Mouse (Mus musculus) CD4-positive, CD25-positive, alpha-beta regulatory T cell, adult 2 months (primary cell): ENCODE data around the gene Ngp.
"Not testable (repeated sequence)": the region's sequence is repeated elsewhere in the genome, so short reads cannot be mapped to it uniquely, and the experiment has no call there.

Experiments used
- DNase-seq: peaks from one replicate; pipeline ENCODE4 v3.0.0-alpha.2; 2012; ENCODE audit warnings: low read depth, low spot score

Ngp gene

DNA sequence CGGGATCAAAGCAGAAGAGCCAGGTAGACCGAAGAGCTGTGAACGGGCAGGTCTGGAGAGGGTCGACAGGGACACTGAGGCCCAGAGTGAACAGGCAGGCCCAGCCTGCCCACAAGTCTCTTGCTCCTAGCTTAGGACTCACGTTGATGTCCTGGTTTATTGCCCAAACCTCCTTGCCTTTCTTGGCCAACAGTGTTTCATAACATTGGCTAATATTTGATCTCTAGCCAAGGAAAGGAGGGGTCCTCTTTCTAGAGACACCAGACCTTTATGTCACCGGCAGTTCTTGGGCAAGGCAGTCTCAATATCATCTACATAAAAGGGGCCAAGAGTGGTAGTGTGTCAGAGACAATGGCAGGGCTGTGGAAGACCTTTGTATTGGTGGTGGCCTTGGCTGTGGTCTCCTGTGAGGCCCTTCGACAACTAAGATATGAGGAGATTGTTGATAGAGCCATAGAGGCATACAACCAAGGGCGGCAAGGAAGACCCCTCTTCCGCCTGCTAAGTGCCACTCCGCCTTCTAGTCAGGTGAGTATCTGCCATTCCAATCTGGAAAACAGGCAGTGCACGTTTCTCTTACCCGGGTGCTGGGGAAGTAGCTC is at the start of gene Ngp:
TSS of gene Ngp (plus strand) at position 237 of the 602 bp plus-strand sequence.
- no peak for DNase-seq

- DNase-seq, result no peak
Measured at GRCm38 (mm10) chr9:110369860-110370259, 49.7 kb upstream of the Ngp start.

DNA sequence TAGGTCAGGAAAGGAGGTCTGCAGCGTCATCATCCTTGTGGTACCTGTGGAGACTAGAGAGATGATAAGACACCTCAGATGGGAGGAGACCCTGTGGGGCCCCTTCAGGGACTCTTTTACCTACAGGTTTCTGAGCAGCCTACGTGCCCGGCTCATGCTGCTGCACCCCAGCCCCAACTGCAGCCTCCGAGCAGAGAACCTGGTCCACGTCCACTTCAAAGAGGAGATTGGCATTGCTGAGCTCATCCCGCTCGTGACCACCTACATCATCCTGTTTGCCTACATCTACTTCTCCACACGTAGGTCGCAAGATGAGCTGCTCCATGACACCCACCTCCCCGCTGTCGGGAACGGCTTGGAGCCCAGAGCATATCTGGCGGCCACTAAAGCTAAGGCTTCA is 45.7 kb upstream of the Ngp start:
- no peak for DNase-seq

GRCm38 (mm10) chr9:110375668-110376067 is 43.9 kb upstream of the Ngp start:
- no peak for DNase-seq

- DNase-seq, result not testable (repeated sequence)
Measured at GRCm38 (mm10) chr9:110377655-110378054, 41.9 kb upstream of the Ngp start.

GRCm38 (mm10) chr9:110379361-110379760 is 40.2 kb upstream of the Ngp start:
- DNase-seq, result no peak

DNA sequence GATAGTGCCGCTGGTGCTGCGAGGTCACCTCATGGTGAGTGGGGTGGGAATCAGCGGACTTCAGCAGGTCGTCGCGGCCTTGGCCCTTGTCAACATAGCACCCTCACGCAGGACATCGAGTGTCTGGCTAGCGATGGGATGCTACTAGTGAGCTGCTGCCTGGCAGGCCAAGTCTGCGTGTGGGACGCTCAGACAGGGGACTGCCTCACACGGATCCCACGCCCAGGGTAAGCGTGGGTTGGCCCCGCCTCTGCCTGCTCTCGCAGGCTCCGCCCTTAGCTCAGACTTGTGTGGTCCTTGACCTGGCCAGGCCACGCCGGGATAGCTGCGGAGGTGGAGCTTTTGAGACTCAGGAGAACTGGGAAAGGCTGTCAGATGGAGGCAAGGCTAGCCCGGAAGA is 38.9 kb upstream of the Ngp start:
- no peak for DNase-seq

- DNase-seq, result no peak
Measured at GRCm38 (mm10) chr9:110381292-110381691, 38.3 kb upstream of the Ngp start.

- no peak for DNase-seq
Measured at GRCm38 (mm10) chr9:110384369-110384929, 35.1 kb upstream of the Ngp start.

- no peak for DNase-seq
Measured at GRCm38 (mm10) chr9:110388011-110388410, 31.5 kb upstream of the Ngp start.

- DNase-seq, result no peak
Measured at GRCm38 (mm10) chr9:110390843-110391242, 28.7 kb upstream of the Ngp start.

GRCm38 (mm10) chr9:110393295-110393694 is 26.3 kb upstream of the Ngp start:
- DNase-seq, result no peak

- DNase-seq, result no peak
Measured at GRCm38 (mm10) chr9:110400650-110401049, 18.9 kb upstream of the Ngp start.

DNA sequence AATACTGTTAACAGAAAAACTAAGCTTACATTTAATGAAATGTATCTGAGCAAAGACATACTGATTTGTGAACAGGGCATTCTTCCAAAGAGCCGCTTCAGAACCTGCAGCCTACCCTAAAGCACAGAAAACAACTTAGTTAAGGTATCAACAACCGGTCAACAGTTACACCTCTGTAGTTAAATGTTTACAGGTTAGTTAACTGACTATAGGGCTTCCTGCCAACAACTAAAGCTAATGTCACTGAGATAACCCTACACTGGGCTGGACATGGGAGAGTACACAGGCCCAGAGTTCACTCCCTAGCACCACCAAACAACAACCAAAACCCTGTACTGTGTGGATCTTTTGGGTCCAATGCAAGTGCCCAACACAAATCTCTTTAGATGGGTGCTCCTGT is 16.8 kb upstream of the Ngp start:
- DNase-seq, result no peak

DNA sequence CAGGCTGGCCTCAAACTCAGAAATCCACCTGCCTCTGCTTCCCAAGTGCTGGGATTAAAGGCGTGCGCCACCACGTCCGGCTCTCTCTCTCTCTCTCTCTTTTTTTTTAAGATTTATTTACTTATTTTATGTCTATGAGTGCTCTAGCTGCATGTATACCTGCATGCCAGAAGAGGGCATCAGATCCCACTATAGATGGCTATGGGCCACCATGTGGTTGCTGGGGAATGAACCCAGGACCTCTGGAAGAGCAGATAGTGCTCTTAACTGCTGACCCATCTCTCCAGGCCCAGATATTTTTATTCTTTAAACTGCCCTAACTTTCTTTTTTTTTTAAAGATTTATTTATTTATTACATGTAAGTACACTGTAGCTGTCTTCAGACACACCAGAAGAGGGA is 16.3 kb upstream of the Ngp start:
- DNase-seq, result not testable (repeated sequence)

GRCm38 (mm10) chr9:110407311-110408098 is 12.0 kb upstream of the Ngp start:
- peak; percentile 56 for DNase-seq

DNA sequence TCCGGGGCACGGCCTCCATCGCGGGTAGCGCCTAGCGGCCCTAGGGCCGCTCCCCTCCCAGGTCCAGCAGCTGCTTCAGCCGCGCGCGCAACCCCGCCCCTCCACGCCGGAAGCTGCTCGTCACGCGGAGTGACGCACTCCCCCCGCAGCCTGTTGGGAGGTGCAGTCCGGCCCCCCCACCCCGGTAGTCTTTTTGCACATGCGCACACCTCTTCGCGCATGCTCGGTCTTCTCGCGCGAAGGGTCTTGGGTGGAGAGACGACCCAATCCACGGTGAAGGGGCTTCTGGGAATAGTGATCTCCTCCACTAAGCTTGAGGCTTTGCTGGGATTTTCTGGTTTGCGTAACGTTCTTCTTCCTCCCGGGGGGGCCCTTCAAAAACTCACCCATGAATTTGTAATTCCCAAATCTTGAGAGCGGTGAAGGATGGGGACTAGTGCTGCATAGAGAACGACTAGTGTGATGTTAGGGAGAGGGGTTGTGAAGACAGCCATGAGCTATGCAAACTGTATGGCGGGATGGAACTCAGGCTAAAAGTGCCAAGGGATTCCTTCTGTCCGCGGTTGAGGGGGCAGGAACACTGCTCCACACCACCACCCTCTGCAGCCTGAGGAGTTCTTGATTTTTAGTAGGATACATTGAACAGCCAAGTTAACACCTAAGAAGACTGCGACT is 11.3 kb upstream of the Ngp start, which contains the start of gene Ptpn23:
TSS of gene Ptpn23 (minus strand) at position 115 of the 675 bp plus-strand sequence.
- DNase-seq, result peak; percentile 97

- DNase-seq, result peak; percentile 90
Measured at GRCm38 (mm10) chr9:110410908-110411887, 8.3 kb upstream of the Ngp start.

GRCm38 (mm10) chr9:110412926-110413325 is 6.6 kb upstream of the Ngp start:
- DNase-seq, result no peak

DNA sequence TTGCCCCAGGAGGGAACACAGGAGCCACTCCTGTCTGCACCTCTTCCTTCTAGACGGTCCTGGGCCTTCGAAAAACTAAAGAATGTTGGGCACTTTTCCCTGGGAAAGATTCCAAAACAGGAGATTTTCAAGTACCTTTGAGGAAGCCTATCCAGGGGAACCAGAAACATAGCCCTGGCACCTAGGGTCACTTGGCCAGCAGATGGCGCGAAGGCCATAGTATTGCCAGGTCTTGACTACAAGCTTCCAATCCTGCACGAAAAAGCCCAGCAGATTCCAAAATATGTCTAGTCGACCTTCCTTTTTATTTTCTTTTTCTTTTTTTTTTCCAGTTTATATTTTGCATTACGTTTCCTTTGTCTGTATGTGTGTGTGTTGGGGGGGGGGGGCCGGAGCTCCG is 5.8 kb upstream of the Ngp start:
- peak; percentile 22 for DNase-seq

- DNase-seq, result no peak
Measured at GRCm38 (mm10) chr9:110431241-110431640, 11.7 kb downstream of the Ngp start.
